Mouse (Mus musculus) cerebellum, adult 8-10 months (tissue): ENCODE data around the gene Rrp9.

Source experiments
- DNase-seq: peaks from one replicate; pipeline ENCODE4 v3.0.0; 2022

Rrp9 gene

DNA sequence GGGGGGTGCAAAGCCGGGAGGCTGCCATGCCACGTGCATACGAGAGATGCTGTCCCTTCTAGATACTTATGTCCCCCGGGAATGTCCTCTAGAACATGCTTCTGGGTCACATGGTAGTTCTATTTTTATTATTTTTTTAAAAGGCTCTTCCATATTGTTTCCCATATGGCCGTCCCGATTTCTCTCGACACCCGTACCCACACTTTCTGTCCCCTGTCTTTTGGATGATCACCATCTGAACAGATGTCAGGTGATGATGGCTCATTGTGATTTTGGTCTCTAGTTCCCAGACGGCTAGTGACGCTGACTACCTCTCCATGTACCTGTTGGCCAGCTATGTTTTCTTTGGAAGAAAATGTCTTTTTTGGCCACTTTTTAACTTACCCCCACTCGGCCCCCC is 59.2 kb downstream of the Rrp9 start:
- no peak for DNase-seq
